Mouse (Mus musculus) cerebellum, adult 2 months (tissue): ENCODE results near the gene Lck.

Experiments used
- CTCF ChIP-seq: fragments of 200-500 bp; IDR thresholded peaks from 2 replicates; pipeline ENCODE4 v1.5.1; 2011; ENCODE audit warnings: low read depth, mild to moderate bottlenecking, control low read depth, low read length, moderate library complexity, borderline replicate concordance; ENCODE audit not compliant: insufficient read depth
- POLR2A ChIP-seq: fragments of 200-500 bp; IDR thresholded peaks from 2 replicates; pipeline ENCODE4 v1.6.1; 2011; ENCODE audit warnings: low read length, control low read depth, borderline replicate concordance; ENCODE audit not compliant: insufficient read depth

- no peak for TF ChIP-seq POLR2A
- TF ChIP-seq CTCF = no peak
These were observed 71.0 kb downstream of the Lck start for GRCm38 (mm10) chr4:129502327-129502888.
